In the genomic region with DNA sequence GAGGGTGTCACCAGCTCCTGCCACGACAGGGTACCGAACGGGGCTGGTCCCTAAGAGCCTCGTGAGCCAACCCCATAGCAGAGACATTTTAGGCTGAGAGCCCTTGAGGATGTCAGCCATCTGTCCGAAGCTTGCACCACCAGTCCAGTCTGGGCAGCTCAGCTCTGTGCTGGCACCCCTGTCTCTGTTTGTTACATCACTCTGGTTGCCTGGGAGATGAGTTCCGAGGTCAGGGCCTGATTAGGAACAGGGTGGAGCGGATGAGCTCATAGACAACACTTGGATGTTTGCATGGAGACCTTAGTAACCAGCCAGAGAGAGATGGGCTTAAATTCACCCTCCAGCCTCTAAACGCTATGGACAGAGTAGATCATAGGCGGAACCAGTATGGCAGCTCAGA, we compare ENCODE assay signal across 17 mouse cellular contexts. TPM values are rescaled to one million over a fixed set of nuclear protein-coding genes. Genes with fewer than 3 reads are reported as not detected.
DNase-seq lines count a peak whose midpoint lies in the region; ATAC-seq and TF ChIP-seq lines count a peak whose summit lies in the region.
"Had no signal": no experiment of that assay in that cellular context is flagged by ENCODE, and none has a peak within 500 bp of the region (broad histone marks: within the 10 kb centered on the region; RNA-seq: fewer than 3 reads in every experiment).

No protein-coding gene starts in this region.

- no peak overlapping the region for H3K4me3 ChIP-seq in liver, postnatal 0 days (ENCODE audit: low read depth, low read length)
- no peak overlapping the region for H3K4me3 ChIP-seq in liver, embryonic 11.5 days (ENCODE audit: low read depth, low read length)
- H3K4me3 ChIP-seq: embryonic facial prominence, embryonic 10.5 days; hindbrain, embryonic 10.5 days; intestine, embryonic 15.5 days; limb, embryonic 12.5 days had no signal

- no peak overlapping the region for H3K9ac ChIP-seq in liver, postnatal 0 days (replicated peaks)
- no peak overlapping the region for H3K9ac ChIP-seq in liver, embryonic 11.5 days (ENCODE audit: low read depth, low read length)
- H3K9ac ChIP-seq: intestine, embryonic 15.5 days; limb, embryonic 12.5 days had no signal

- intact Hi-C loops in gastrocnemius, postnatal 14 days (cut with DNase I; ENCODE audit: low total_unique reads): no loop called here

- 67% methylated on average over 9 of the region's 9 CpGs for WGBS in liver, postnatal 0 days (ENCODE audit: insufficient replicate concordance)
- WGBS in liver, embryonic 11.5 days: 78% methylated on average over 9 of the region's 9 CpGs

- TF ChIP-seq CTCF in liver, postnatal 0 days (IDR thresholded peaks at IDR 0.05; ENCODE audit: low read depth): no peak

- ATAC-seq in liver, postnatal 0 days: peak; percentile 88
- ATAC-seq in liver, embryonic 11.5 days (replicated peaks; ENCODE audit: low FRiP score): no peak
- ATAC-seq: intestine, embryonic 15.5 days; Patski had no signal

- TF ChIP-seq EP300 in liver, postnatal 0 days (IDR thresholded peaks at IDR 0.05; ENCODE audit: low read depth): no peak

- no peaks in the 10 kb centered on the region for H3K4me1 ChIP-seq in liver, postnatal 0 days (ENCODE audit: insufficient read depth)
- no peaks in the 10 kb centered on the region for H3K4me1 ChIP-seq in liver, embryonic 11.5 days (replicated peaks; ENCODE audit: control insufficient read depth, insufficient read depth, low read length)
- H3K4me1 ChIP-seq: embryonic facial prominence, embryonic 10.5 days; limb, embryonic 12.5 days had no signal

- DNase-seq in liver, postnatal 0 days: peak; percentile 52
- no peak for DNase-seq in liver, embryonic 11.5 days (ENCODE audit: low spot score)
- peak; percentile 86 for DNase-seq in adrenal gland, adult 8-10 months
- DNase-seq in gastrocnemius, postnatal 14 days: peak; percentile 48
- peak; percentile 54 for DNase-seq in lung, postnatal 36 days
- DNase-seq in kidney, adult 11 months: no peak
- no peak for DNase-seq in layer of hippocampus, adult 9-11 months
- DNase-seq: cerebellum, adult 11 months; kidney, postnatal 25 days; right cerebral cortex, postnatal 25 days; thymus, postnatal 14 days had no signal

- H3K4me2 ChIP-seq in liver, postnatal 0 days (ENCODE audit: low read depth, low read length): no peak overlapping the region
- H3K4me2 ChIP-seq in liver, embryonic 11.5 days: no peak overlapping the region
- H3K4me2 ChIP-seq: intestine, embryonic 15.5 days; limb, embryonic 12.5 days had no signal

- no peak overlapping the region for H3K27ac ChIP-seq in liver, postnatal 0 days (ENCODE audit: low read depth)
- H3K27ac ChIP-seq in liver, embryonic 11.5 days (ENCODE audit: low read depth, low read length): no peak overlapping the region
- H3K27ac ChIP-seq: embryonic facial prominence, embryonic 10.5 days; hindbrain, embryonic 10.5 days; intestine, embryonic 15.5 days; limb, embryonic 12.5 days had no signal

- H3K27me3 ChIP-seq in liver, postnatal 0 days (ENCODE audit: insufficient read depth, low read length): no peaks in the 10 kb centered on the region
- no peaks in the 10 kb centered on the region for H3K27me3 ChIP-seq in liver, embryonic 11.5 days (replicated peaks; ENCODE audit: control insufficient read depth, insufficient read depth, low read length)
- H3K27me3 ChIP-seq: CH12.LX; intestine, embryonic 15.5 days; limb, embryonic 12.5 days; Patski had no signal

- no peaks in the 10 kb centered on the region for H3K9me3 ChIP-seq in liver, postnatal 0 days (ENCODE audit: low read length)
- no peaks in the 10 kb centered on the region for H3K9me3 ChIP-seq in liver, embryonic 11.5 days (ENCODE audit: control insufficient read depth, low read length)
- H3K9me3 ChIP-seq: embryonic facial prominence, embryonic 10.5 days; hindbrain, embryonic 10.5 days; intestine, embryonic 15.5 days; limb, embryonic 12.5 days had no signal

- no peaks in the 10 kb centered on the region for H3K36me3 ChIP-seq in liver, postnatal 0 days (replicated peaks; ENCODE audit: insufficient read depth, low read length)
- no peaks in the 10 kb centered on the region for H3K36me3 ChIP-seq in liver, embryonic 11.5 days (ENCODE audit: control insufficient read depth, insufficient read depth, low read length)
- H3K36me3 ChIP-seq: embryonic facial prominence, embryonic 10.5 days; hindbrain, embryonic 10.5 days; intestine, embryonic 15.5 days; limb, embryonic 12.5 days had no signal

RNA-seq across cellular contexts. Expression of a gene that starts 30.1 kb away (rescaled TPM):
- 9.1 and 10.6 TPM in 2 replicates for polyA plus RNA-seq in liver, postnatal 0 days (2015; fragmentation: Nextera tagmentation; extraction: Ambion mirVana)
- 2.6 and 3.5 TPM in 2 replicates for polyA plus RNA-seq in liver, embryonic 11.5 days (2014; fragmentation: Nextera tagmentation; extraction: Ambion mirVana)
- total RNA-seq in adrenal gland, adult 8-10 months (2022): 100 to 1,000 TPM; 111 to 179 (median 142) TPM
- 100 to 1,000 TPM; 201 to 287 TPM for total RNA-seq in gastrocnemius, postnatal 14 days (2021)
- total RNA-seq: CH12.LX had no signal

Comparison
In these comparisons a context has a peak if more than half of its experiments do, and no peak if none do; other contexts are left out.
1. DNase-seq: peak in liver, postnatal 0 days (single experiment), adrenal gland, adult 8-10 months (single experiment), gastrocnemius, postnatal 14 days (single experiment) and lung, postnatal 36 days (single experiment); none in liver, embryonic 11.5 days (single experiment), kidney, adult 11 months (single experiment) and layer of hippocampus, adult 9-11 months (single experiment).